Mouse (Mus musculus) c-Kit-positive CD71-negative TER-119-negative erythroid progenitor cells, embryonic 14.5 days (primary cell): ENCODE results near the gene Actl11.

Experiments used
- DNase-seq: peaks from one replicate; pipeline ENCODE4 v3.0.0-alpha.2; 2013; ENCODE audit warnings: low read depth

Gene Actl11

DNA sequence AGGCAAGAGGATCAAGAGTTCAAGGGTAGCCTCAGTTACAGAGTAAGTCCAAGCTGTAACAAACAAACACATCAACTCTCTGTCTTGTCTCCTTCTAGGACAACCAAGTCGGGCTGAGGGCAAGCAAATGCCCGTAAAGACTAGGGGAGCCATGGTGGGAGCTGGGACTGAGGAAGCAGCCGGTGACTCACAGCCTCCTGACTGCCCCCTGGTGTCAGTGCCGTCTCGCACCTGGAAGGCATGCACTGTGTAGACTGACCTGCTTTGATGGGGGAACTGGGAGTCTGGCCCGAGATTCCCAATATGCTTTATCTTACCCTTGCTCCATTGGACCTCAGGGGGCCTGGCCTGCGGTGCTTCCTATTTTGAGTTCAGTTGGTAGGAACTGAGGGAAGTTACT, 5.2 kb upstream of the Actl11 start:
- peak; percentile 50 for DNase-seq

GRCm38 (mm10) chr9:107923956-107924355, 4.3 kb upstream of the Actl11 start:
- no peak for DNase-seq

DNA sequence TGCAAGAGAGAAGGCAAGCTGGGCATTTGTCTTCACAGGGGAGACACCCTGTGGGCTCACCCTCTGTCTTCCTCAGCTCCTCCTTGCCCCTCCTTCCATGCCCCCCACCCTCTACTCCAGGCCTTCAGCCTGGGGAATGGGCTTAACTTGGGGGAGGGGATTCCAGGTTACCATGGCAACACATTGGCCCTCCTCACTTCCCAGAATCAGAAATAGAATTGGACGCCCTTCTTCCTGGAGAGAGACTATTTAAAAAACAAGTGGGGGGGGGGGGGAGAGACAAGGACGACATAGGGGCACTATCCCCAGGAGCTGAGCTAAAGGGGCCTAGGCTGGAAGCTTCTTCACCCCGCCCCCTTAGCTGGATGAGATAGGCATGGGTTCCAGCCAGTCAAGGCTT, 3.0 kb upstream of the Actl11 start:
- no peak for DNase-seq

GRCm38 (mm10) chr9:107926920-107927420, 1.3 kb upstream of the Actl11 start:
- DNase-seq = no peak

DNA sequence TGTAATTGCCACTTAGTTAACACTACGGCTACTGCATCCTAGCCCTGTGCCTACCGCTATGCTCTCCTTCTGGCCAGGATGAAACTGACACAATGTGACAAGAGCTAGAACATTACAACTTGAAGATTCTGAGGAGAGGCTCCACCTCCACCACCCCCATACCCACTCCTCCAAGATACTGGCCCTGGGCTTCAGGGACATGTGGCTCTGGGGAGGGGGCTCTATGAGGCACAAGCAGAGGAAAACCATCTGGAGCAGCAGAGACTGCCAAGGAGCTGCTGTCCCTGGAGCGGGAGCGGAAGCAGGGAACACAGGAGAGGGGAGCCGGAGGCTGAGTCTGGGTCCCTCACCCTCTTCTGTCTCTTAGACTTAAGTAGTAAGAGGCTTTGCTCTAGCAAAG, 520 bp upstream of the Actl11 start:
- DNase-seq = no peak

DNA sequence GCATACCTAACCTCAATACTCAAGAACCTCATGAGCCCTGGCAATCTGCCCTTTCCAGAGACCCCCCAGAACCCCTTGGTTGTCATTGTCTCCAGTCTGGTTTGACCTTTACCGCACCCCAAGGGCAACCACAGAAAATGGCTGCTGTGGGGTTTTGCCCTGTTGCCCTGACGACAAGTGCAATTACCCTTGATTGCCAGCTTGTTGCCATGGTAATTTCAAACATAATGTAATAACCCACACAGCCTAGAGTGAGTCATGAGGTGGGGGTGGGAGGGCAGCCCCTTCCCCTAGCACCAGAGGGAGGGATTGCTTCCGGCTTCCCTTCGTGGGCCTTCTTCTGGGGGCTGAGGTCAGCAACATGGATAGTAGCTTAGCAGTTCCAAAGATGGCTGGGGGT, 4.0 kb downstream of the Actl11 start:
- DNase-seq = no peak

DNA sequence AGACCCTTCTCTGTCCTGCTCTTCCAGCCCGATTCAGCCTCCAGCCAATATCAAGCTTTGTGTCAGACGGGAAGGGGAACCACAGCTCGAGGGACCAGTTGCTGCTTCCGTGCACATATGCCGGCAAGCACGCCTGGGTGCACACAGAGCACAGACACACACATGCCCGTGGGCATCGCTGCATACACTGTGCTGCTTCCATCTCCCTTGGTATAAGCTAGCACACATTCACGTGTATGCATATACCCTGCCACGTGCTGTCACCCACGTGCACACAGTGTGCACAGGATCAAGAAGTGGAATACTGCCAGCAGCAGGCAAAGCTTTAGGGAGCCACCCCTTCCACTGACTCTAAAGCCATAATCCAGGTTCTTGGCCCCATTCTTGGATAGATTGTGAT, 5.9 kb downstream of the Actl11 start:
- no peak for DNase-seq

DNA sequence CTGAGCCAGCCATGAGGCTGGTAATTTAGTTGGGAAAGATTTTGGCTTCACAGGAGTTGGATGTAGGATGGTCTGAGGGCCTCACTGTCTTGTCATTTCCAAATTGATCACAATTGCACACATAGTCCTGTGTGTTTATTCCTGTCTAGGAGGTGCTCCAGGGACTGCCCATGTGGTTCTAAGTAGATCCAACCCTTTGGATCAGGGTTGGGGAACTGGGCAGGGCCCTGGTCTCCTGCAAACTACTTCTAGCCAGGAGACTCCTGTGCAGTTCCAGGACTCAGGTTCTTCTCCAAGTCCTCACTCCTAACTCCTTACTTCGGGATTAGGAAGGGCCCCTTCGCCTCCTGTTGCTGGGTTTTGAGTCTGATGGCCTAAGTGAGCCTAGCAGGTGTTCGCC, 7.1 kb downstream of the Actl11 start, which contains the start of gene Camkv:
Gene Camkv (plus strand): TSS at position 301 of the 400 bp plus-strand sequence.
- DNase-seq = no peak

DNA sequence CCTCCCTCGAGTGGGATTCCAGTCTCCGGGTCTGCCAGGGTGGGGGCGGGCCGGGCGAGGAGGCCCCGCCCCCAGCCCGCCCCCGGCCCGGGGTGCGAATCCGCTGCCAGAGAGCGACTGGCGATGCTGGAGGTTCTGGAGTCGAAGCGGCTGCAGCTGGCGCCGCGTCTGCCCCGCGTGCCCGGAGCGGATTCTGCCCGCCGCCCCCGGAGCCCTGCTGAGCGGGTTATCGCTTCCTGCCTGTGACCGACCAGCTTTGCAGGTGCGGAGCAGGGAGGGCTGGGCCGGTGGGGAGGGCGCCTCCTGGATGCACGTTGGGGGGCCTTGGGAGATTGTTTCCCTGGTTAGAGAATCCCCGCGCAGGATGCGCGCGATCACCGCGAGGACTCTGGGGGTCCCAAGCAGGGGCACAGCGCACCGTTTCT, 7.5 kb downstream of the Actl11 start:
- no peak for DNase-seq

DNA sequence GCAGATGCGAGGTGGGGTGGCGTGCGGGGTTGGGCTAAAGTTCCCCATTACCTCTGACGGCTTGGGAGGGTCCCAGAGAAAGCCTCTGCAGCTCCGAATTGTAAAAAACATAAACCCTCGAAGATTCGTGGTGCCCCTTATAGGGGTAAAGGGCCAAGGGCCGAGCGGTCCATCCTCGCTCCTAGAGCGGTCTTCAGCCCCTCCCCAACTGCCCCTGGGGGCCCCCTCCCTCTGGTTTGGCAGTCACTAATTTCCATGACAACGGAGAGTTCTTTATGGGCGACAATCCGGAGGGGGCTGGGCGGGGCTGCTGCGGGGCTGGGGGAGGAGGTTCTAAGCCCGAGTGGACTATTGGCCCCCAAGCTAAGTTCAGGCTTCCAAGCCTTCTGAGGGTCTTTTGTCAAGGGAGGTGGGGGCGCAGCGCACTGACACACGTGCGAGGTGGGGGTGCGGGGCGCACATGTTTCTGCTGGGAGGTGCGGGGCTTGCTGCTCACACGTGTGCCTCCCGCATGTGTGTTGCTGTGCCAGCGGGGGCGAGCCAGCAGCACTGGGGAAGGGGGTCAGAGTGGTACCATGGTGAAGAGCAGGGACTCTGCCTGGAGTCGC, 8.1 kb downstream of the Actl11 start:
- no peak for DNase-seq

- DNase-seq = no peak
These were observed 8.6 kb downstream of the Actl11 start for GRCm38 (mm10) chr9:107936831-107937230.

GRCm38 (mm10) chr9:107947241-107948194, 19.2 kb downstream of the Actl11 start:
- no peak for DNase-seq

GRCm38 (mm10) chr9:107949184-107949921, 21.1 kb downstream of the Actl11 start:
- DNase-seq = no peak

DNA sequence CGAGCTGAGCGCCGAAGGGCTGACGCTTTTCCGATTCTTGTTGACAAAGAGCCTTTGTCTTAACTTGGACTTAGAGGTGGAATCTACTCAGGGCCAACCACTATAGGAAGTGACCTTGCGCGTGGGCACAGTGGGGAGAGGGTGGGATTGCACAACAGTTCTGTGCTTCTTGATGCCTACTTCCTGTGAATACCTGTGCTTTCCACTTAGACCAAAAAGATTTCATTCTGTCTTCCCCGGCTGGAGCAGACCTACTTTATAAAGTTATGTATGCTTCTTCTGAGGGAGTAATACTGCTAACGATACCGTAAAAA, 21.6 kb downstream of the Actl11 start, which contains the start of gene Traip:
Gene Traip (plus strand): TSS at position 215 of the 314 bp plus-strand sequence.
- no peak for DNase-seq

GRCm38 (mm10) chr9:107950460-107951355, 22.4 kb downstream of the Actl11 start:
- peak; percentile 78 for DNase-seq

DNA sequence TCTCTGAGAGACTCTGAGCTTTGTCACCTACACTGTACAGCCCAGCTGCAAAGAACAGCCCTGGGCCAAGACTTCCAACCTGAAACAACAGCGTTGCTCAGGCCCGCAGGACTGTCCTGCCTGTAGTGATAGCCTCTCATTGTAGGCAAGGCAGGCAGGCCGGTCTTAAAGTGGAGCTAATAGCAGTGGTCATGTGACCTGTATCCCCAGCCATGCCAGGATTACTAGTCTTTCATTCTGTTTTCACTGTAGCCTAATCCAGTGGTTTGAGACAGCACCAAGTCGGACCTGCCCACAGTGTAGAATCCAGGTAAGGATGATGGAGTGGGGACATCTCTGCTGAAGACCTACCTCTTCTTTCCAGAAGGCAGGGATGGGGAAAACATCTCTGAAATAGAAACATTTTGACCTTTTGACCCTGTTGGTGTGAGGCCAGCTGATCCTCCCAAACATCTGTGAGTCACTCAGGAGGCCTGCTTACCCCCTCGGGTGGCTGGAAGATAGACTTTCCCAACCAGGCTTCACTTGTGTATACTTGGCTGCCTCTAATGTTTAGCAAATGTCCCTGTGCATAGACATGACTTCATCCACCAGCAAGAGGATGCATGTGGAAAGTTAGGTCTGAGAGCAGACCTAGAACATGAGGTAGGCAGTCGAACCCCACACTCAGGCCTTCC, 27.5 kb downstream of the Actl11 start:
- no peak for DNase-seq

DNA sequence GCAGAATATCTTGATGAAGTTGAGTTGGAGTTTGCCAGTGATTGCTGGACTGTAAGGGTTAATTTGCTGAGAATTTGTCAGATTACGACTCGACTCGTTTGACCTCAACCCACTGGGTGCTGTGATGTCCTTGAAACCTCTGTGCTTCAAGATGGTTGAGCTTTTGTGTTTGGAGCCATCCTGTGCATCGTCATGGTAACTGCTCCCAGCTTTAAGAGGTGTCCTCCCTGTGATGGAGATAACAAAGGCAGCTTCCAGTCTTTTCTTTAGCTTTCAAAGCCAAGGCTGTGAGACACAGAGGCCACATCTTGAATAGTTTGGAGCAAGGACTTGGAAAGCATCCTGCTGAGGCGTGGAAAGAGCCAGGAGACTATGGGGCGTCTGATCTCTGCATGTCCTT, 28.9 kb downstream of the Actl11 start:
- DNase-seq = no peak

DNA sequence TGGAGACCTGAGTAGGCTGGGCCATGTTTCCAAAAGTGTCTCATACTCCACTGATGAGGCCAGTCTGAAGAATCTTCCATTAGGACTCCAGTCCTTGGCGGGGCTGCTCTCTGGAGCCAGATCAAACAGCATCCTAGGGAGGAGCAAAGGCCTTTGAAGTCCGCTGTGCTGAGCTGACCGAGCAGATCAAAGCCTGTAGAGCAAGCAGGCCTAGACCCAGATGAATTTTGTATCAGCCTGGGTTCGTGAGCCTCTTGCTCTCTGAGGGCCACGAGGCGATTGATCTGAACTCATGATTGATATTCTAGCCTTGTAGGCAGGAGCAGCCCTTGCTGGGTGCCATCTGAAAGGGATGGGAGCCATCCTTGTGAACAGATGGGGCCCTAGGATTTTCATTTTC, 31.6 kb downstream of the Actl11 start:
- no peak for DNase-seq

GRCm38 (mm10) chr9:107960928-107961327, 32.7 kb downstream of the Actl11 start:
- no peak for DNase-seq

GRCm38 (mm10) chr9:107961351-107961762, 33.1 kb downstream of the Actl11 start:
- DNase-seq = no peak

DNA sequence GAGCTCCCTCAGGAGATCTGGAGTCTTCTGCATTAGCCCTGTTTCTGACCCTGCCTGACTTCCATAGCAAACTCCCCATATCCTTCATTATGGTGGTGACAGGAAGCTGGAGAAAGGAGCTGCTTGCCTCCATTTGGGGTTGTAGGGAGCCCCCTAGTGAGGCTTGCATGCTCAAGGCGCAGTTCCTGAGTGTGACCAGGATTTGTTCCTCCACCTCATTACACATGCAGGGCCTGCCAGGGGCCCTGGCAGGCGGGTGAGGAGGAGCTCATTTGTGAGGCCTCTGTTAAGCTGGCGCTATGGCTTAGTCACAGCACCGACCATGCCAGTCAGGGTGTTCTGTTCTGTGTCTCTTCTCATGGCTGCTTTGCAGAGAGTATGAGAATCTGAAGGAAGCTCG, 33.6 kb downstream of the Actl11 start:
- no peak for DNase-seq
